Mouse (Mus musculus) macrophage (primary cell): ENCODE results near the gene Rhbdf1. TPM values are rescaled to one million over a fixed set of nuclear protein-coding genes. Genes with fewer than 3 reads are reported as not detected.

ENCODE experiments used
- H3K27ac ChIP-seq: fragments of 350-480 bp; formaldehyde crosslinking; 2 replicates; pipeline ENCODE4 v1.9.0; 2021
- H3K36me3 ChIP-seq: fragments of 350-480 bp; formaldehyde crosslinking; 2 replicates; pipeline ENCODE4 v1.9.0; 2021; ENCODE audit errors: inconsistent target
- H3K4me3 ChIP-seq: fragments of 350-480 bp; formaldehyde crosslinking; 2 replicates; pipeline ENCODE4 v1.9.0; 2021; ENCODE audit errors: inconsistent target
- H3K79me2 ChIP-seq: fragments of 350-480 bp; formaldehyde crosslinking; 2 replicates; pipeline ENCODE4 v1.9.0; 2021; ENCODE audit errors: inconsistent target
- WGBS: methylation state at CpG from one replicate; pipeline ENCODE4 v1.1.7; 2026; ENCODE audit warnings: inconsistent platforms; ENCODE audit not compliant: missing documents; 5-methylcytosine and 5-hydroxymethylcytosine counted together
- polyA plus RNA-seq: library from polyadenylated mRNA; stranded (reverse); fragments of 250-400 nt; gene quantifications from 3 replicates; pipeline ENCODE4 v1.2.4, GENCODE M21; 2018; ENCODE audit warnings: inconsistent platforms

Gene Rhbdf1
- polyA plus RNA-seq, 1 experiment from 2014 or later: 2.3 TPM

GRCm38 (mm10) chr11:32196727-32197126 lies 25.4 kb downstream of the Rhbdf1 start:
- no peak overlapping the region for H3K27ac ChIP-seq
- WGBS: 71% methylated on average over 6 of the region's 6 CpGs
- H3K36me3 ChIP-seq: no peaks in the 10 kb centered on the region
- H3K4me3 ChIP-seq: no peak overlapping the region
- no peaks in the 10 kb centered on the region for H3K79me2 ChIP-seq

GRCm38 (mm10) chr11:32195867-32196540 lies 26.1 kb downstream of the Rhbdf1 start:
- H3K36me3 ChIP-seq: no peaks in the 10 kb centered on the region
- H3K27ac ChIP-seq: no peak overlapping the region
- 26% methylated on average over 9 of the region's 11 CpGs for WGBS
- H3K4me3 ChIP-seq: no peak overlapping the region
- H3K79me2 ChIP-seq: no peaks in the 10 kb centered on the region

GRCm38 (mm10) chr11:32194626-32195025 lies 27.5 kb downstream of the Rhbdf1 start:
- no peaks in the 10 kb centered on the region for H3K36me3 ChIP-seq
- H3K79me2 ChIP-seq: no peaks in the 10 kb centered on the region
- no peak overlapping the region for H3K4me3 ChIP-seq
- H3K27ac ChIP-seq: no peak overlapping the region
- 89% methylated on average over 5 of the region's 5 CpGs for WGBS

DNA sequence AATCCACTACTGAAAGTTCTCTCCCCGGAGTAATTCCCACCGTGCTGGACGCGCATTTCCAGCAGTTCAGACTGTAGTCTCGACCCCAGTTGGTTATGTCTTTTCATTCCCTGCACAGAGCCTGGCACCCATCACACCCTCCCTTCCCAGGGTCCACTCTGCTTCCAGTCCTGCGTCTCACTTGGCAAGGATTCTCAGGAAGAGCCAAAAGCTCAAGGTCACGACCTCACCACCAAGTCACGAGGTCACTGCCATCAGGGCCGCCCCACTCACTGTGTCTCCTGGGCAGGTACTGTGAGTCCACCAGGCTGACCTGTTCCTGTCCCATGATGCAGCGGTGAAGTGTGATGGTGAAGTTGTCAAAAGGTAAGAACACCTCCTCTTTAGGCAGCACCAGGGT lies 28.0 kb downstream of the Rhbdf1 start:
- WGBS: 92% methylated on average over 9 of the region's 10 CpGs
- Histone ChIP-seq H3K27ac (no peak overlapping the region), H3K79me2 (no peaks in the 10 kb centered on the region), H3K4me3 (no peak overlapping the region), H3K36me3 (no peaks in the 10 kb centered on the region)

DNA sequence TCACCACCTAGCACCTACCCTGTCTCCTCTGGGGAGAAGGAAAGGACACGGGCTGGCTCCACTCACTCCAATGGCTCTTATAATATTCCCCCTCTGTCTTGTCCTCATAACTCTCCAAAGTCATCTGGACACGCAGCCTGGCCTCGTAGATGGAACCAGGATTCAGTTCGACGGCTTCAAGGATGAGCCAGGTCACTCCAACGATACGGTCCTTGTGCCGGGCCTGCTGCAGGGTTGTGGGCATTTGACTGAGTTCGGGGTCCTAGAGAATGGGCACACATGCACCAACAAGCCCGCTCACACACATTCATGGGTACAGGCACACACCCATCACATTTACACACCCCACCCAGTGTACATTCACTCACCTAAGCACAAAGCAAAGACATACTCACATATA lies 28.9 kb downstream of the Rhbdf1 start:
- H3K4me3 ChIP-seq: no peak overlapping the region
- H3K27ac ChIP-seq: no peak overlapping the region
- no peaks in the 10 kb centered on the region for H3K36me3 ChIP-seq
- 96% methylated on average over 10 of the region's 10 CpGs for WGBS
- no peaks in the 10 kb centered on the region for H3K79me2 ChIP-seq

DNA sequence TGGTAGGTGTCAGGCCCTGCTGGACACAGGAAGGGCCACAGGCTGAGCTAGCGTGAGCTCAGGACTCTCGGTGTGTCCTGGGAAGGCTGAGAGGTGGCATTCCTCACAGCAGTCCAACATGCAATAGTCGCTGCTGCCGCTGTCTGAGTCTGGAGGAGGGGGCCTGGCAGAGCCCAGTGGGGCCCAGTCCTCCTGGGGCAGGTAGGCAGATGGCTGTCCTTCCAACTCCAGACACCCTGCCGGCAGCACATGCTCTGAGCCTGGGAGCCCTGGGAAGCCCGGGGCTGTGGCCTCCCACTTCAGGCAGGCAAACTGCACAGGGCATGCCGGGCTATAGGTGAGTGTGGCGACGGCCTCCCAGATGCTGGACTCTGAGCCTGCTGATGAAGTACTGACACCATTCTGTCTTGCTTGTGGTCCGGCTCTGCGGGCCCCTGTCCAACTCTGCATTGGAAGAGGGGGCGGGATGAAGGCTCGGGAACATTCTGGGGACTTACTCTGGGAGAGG lies 31.4 kb downstream of the Rhbdf1 start:
- Histone ChIP-seq H3K36me3 (no peaks in the 10 kb centered on the region), H3K79me2 (no peaks in the 10 kb centered on the region)
- 98% methylated on average over 12 of the region's 13 CpGs for WGBS

DNA sequence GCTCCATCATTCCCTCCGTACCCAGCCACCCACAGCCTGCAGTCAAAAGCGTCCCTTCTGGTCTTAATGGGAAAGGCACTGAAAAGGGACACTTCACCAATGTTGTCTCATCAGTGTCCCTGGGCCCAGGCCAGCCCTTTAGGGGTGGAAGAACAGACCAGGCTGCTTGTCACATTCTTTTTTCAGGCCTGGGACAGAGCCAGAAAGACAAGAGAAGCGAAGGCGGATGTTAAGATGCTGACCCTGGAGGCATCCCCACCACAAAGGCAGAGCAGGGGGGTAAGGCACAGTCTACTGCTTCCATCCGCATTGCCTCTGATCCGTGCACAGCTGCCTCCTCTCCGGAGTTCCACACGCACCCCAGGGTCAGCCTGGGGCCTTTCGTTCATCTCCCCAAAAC lies 32.0 kb downstream of the Rhbdf1 start:
- Histone ChIP-seq H3K79me2 (no peaks in the 10 kb centered on the region), H3K27ac (no peak overlapping the region), H3K4me3 (no peak overlapping the region), H3K36me3 (no peaks in the 10 kb centered on the region)
- 92% methylated on average over 9 of the region's 9 CpGs for WGBS

More for the DNA sequence above, 31.4 kb downstream of the Rhbdf1 start:
- Histone ChIP-seq H3K27ac (no peak overlapping the region), H3K4me3 (no peak overlapping the region)

DNA sequence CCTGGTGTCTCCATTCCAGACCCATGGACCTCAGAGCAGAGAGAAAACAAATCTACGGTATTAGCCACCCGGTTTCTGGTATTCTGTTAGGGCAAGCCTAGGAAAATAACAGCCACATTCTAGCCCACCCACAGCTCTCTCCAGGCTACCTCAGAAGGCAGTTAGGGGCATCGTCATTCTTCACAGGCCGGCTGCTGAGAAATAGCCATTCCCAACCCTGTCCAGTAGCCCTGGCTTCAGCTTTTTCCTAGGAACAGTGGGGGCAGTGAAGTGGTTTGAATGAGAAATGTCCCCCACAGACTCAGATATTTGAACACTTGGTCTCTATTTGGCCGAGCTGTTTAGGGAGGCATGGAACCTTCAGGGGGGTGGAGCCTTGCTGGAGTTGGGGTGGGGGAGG lies 32.7 kb downstream of the Rhbdf1 start:
- 96% methylated on average over 5 of the region's 5 CpGs for WGBS
- Histone ChIP-seq H3K4me3 (no peak overlapping the region), H3K36me3 (no peaks in the 10 kb centered on the region), H3K27ac (no peak overlapping the region), H3K79me2 (no peaks in the 10 kb centered on the region)

GRCm38 (mm10) chr11:32188881-32189280 lies 33.2 kb downstream of the Rhbdf1 start:
- Histone ChIP-seq H3K27ac (no peak overlapping the region), H3K36me3 (no peaks in the 10 kb centered on the region), H3K4me3 (no peak overlapping the region), H3K79me2 (no peaks in the 10 kb centered on the region)
- 93% methylated on average over 12 of the region's 12 CpGs for WGBS

GRCm38 (mm10) chr11:32187256-32187655 lies 34.8 kb downstream of the Rhbdf1 start:
- no peaks in the 10 kb centered on the region for H3K79me2 ChIP-seq
- H3K4me3 ChIP-seq: no peak overlapping the region
- no peak overlapping the region for H3K27ac ChIP-seq
- no peaks in the 10 kb centered on the region for H3K36me3 ChIP-seq
- WGBS: 94% methylated on average over 4 of the region's 4 CpGs

GRCm38 (mm10) chr11:32186031-32186430 lies 36.1 kb downstream of the Rhbdf1 start:
- H3K36me3 ChIP-seq: no peaks in the 10 kb centered on the region
- no peak overlapping the region for H3K27ac ChIP-seq
- WGBS: 78% methylated on average over 2 of the region's 3 CpGs
- H3K79me2 ChIP-seq: no peaks in the 10 kb centered on the region
- H3K4me3 ChIP-seq: no peak overlapping the region

DNA sequence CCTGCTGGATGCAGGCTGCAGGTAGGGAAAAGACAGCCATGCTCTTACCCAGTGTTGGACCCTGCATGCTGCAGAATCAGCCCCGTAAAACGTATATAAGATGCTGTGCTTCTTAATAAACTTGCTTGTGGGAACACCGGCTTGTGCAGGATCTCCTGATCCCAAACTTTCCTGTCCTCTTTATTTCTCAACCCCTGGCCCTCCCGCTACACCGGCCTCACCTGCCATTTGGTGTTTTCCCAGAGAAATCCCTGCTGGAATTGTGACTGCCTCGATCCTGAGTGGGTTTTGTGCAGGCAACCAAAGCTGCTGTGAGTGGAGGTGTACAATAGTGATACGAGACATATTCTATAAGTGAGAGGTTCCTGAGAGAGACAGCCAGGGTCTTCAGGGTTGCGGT lies 37.6 kb downstream of the Rhbdf1 start:
- Histone ChIP-seq H3K27ac (no peak overlapping the region), H3K4me3 (no peak overlapping the region), H3K79me2 (no peaks in the 10 kb centered on the region), H3K36me3 (no peaks in the 10 kb centered on the region)
- WGBS: 92% methylated on average over 8 of the region's 8 CpGs

DNA sequence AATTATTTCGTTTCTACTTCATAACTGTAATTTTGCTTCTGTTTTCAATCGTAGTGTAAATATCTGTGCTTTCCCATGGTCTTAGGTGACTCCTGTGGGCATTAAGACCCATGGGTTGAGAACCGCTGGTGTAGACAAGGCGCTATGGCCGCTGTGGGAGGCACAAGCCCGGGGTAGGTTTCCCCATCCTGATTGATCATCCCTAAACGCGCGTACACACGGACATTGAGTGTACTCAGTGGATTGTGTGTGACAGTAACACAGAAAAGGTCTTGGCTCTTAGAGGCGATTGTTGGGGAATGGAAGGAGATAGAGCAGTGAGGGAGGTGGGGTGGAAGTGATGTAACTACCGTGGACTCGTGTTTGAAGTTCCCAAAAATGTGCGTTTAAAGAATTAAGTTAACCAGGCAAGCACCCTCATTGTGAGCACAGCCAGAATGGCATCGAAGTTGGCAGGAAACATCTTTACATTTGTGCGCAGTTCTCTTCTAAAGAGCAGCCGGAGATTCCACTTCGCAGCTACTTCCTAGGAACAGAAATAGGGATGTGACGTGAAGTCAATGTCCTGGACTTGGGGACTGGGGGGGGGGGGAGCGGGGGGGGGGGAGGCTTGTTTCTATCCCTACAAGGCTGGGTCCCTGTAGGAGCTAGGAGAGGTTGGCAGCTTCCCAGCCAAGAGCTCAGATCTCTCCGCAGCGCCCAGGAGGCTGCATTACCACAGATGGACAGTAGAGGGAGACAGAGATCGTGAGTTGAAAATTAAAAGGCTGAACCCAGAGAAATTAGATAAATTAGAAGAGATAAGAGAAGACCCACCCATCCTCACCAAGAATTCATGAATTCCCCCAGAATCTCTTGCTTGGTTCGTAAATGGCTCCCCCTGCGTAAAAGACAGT lies 39.9 kb downstream of the Rhbdf1 start:
- Histone ChIP-seq H3K79me2 (no peaks in the 10 kb centered on the region), H3K36me3 (no peaks in the 10 kb centered on the region), H3K27ac (no peak overlapping the region), H3K4me3 (no peak overlapping the region)
- WGBS: 47% methylated on average over 24 of the region's 25 CpGs

- no peak overlapping the region for H3K4me3 ChIP-seq
- H3K79me2 ChIP-seq: no peaks in the 10 kb centered on the region
- H3K36me3 ChIP-seq: no peaks in the 10 kb centered on the region
- no peak overlapping the region for H3K27ac ChIP-seq
- WGBS: 92% methylated on average over 4 of the region's 4 CpGs
Measured at GRCm38 (mm10) chr11:32181246-32181645, 40.9 kb downstream of the Rhbdf1 start.

DNA sequence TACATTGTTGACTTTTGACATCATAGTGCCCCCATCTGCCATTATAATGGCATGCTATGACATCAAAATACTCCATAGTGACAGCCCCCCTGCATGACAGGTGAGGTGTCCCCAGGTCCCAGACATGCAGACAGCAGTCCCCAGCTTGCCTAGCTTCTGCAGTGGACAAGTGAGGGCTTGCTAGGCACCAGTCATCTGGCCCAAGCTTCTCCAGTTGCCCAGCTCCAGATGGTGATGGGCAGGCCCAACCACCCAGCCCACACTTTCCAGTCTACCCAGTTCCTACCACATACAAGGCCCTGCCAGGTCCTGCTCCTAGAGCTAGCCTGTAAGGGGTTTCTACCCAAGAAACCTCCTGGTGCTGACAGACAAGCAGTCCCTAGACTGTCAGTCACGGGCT lies 43.6 kb downstream of the Rhbdf1 start:
- no peak overlapping the region for H3K27ac ChIP-seq
- no peak overlapping the region for H3K4me3 ChIP-seq
- no peaks in the 10 kb centered on the region for H3K79me2 ChIP-seq
- 100% methylated on average over 1 of the region's 1 CpGs for WGBS
- no peaks in the 10 kb centered on the region for H3K36me3 ChIP-seq
